Mouse (Mus musculus): ENCODE measurements around the gene Krt10. TPM values are rescaled to one million over a fixed set of nuclear protein-coding genes. Genes with fewer than 3 reads are reported as not detected.

The Krt10 gene
- polyA plus RNA-seq, 1 experiment from 2014 or later = 18.4 TPM

GRCm38 (mm10) chr11:99374803-99375202 is 14.4 kb downstream of the Krt10 start, which contains the start of gene Krt28:
TSS of gene Krt28 (minus strand) at chr11:99374903.
- 80% methylated on average over 13 of the region's 13 CpGs for WGBS
- Histone ChIP-seq H3K9me3 (ENCODE audit: control insufficient read depth, low read length) (no peaks in the 10 kb centered on the region), H3K9ac (ENCODE audit: low read length) (no peak within 1 kb of the TSS)

DNA sequence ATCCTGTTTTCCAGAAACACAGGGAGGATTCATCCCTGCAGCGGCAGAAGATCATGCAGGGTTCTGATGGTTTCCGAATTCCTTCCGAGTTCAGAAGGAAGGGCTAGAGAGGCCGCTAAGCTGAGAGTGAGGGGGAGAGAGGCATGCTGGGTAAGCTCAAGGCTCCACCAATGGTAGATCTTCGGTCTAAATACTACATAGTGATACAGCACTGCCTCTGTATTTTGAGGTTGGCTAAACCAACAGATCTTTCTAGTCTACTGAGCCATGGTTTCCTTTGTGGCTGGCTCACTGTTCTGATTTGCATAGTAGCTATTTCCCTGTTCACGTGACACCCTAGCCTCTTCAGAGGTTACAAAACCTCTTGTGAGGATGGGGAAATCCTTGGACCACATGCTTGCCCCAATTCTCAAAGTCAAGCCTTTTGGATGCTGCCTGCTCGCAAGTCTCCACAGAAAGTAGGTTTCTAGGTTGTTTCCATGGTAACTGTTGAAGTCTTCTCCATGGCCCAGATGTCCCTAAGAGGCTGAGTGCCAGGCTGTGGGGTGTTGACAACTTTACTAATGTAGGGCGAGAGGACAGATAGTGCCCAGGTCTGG is 19.2 kb downstream of the Krt10 start:
- no peaks in the 10 kb centered on the region for H3K36me3 ChIP-seq (ENCODE audit: control insufficient read depth, insufficient read depth, low read length)
- no peak overlapping the region for H3K9ac ChIP-seq (ENCODE audit: low read length)
- ATAC-seq (ENCODE audit: insufficient number of reproducible peaks, insufficient read depth, low FRiP score, low read depth) = no peak
- H3K4me2 ChIP-seq (ENCODE audit: low read length) = no peak overlapping the region
- H3K27ac ChIP-seq (replicated peaks in 1 of 2; ENCODE audit: control insufficient read depth in 1 of 2, insufficient read depth in 1 of 2, low read depth in 2 of 2, low read length in 2 of 2) = no peak overlapping the region
- peaks cover 4% of the 10 kb centered on the region; the same call in 1 of the 2 replicates for H3K27me3 ChIP-seq (ENCODE audit: control insufficient read depth, insufficient read depth, low read length)
- no peaks in the 10 kb centered on the region for H3K9me3 ChIP-seq (ENCODE audit: control insufficient read depth, low read length)
- WGBS = 79% methylated on average over 8 of the region's 8 CpGs
- H3K4me1 ChIP-seq (ENCODE audit: control insufficient read depth in 2 of 2, insufficient read depth in 2 of 2, low read length in 2 of 2) = no peaks in the 10 kb centered on the region
- H3K4me3 ChIP-seq (ENCODE audit: control insufficient read depth in 1 of 2, insufficient read depth in 1 of 2, low read depth in 1 of 2, low read length in 2 of 2) = no peak overlapping the region

More at GRCm38 (mm10) chr11:99374803-99375202, 14.4 kb downstream of the Krt10 start, which contains the start of gene Krt28:
- Histone ChIP-seq H3K4me3 (ENCODE audit: control insufficient read depth in 1 of 2, insufficient read depth in 1 of 2, low read depth in 1 of 2, low read length in 2 of 2) (no peak within 1 kb of the TSS), H3K36me3 (ENCODE audit: control insufficient read depth, insufficient read depth, low read length) (no peaks in the 10 kb centered on the region), H3K27ac (replicated peaks in 1 of 2; ENCODE audit: control insufficient read depth in 1 of 2, insufficient read depth in 1 of 2, low read depth in 2 of 2, low read length in 2 of 2) (no peak within 1 kb of the TSS), H3K4me1 (ENCODE audit: control insufficient read depth in 2 of 2, insufficient read depth in 2 of 2, low read length in 2 of 2) (no peaks in the 10 kb centered on the region), H3K27me3 (ENCODE audit: control insufficient read depth, insufficient read depth, low read length) (peaks cover 4% of the 10 kb centered on the region; the same call in 1 of the 2 replicates), H3K4me2 (ENCODE audit: low read length) (no peak within 1 kb of the TSS)
- no peak for ATAC-seq (ENCODE audit: insufficient number of reproducible peaks, insufficient read depth, low FRiP score, low read depth)

DNA sequence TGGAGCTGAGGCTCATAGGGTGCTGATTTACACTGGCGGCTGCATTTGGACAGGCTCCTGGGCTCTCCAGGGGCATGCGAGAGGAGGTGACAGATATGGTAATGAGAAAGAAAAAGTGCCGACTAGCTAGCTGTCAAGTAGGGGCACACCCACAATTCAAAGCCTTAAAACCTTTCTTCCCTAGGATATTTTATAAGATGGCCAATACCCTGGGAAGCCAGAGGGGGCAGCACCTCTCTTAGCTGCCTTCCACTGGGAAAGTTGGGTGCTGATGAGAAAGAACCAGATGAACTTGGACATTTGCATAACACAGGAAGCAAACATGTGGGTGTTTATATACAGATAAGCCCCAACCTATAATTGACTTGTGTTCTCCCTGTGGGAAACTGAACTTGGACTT is 19.9 kb downstream of the Krt10 start:
- no peak overlapping the region for H3K9ac ChIP-seq (ENCODE audit: low read length)
- H3K27ac ChIP-seq (replicated peaks in 1 of 2; ENCODE audit: control insufficient read depth in 1 of 2, insufficient read depth in 1 of 2, low read depth in 2 of 2, low read length in 2 of 2) = no peak overlapping the region
- H3K4me2 ChIP-seq (ENCODE audit: low read length) = no peak overlapping the region
- no peaks in the 10 kb centered on the region for H3K9me3 ChIP-seq (ENCODE audit: control insufficient read depth, low read length)
- WGBS = 5% methylated on average over 3 of the region's 3 CpGs
- H3K36me3 ChIP-seq (ENCODE audit: control insufficient read depth, insufficient read depth, low read length) = no peaks in the 10 kb centered on the region
- no peak overlapping the region for H3K4me3 ChIP-seq (ENCODE audit: control insufficient read depth in 1 of 2, insufficient read depth in 1 of 2, low read depth in 1 of 2, low read length in 2 of 2)
- peaks cover 4% of the 10 kb centered on the region; the same call in 1 of the 2 replicates for H3K27me3 ChIP-seq (ENCODE audit: control insufficient read depth, insufficient read depth, low read length)
- no peaks in the 10 kb centered on the region for H3K4me1 ChIP-seq (ENCODE audit: control insufficient read depth in 2 of 2, insufficient read depth in 2 of 2, low read length in 2 of 2)
- ATAC-seq (ENCODE audit: insufficient number of reproducible peaks, insufficient read depth, low FRiP score, low read depth) = no peak

GRCm38 (mm10) chr11:99366791-99367190 is 22.4 kb downstream of the Krt10 start:
- no peak overlapping the region for H3K27ac ChIP-seq (replicated peaks in 1 of 2; ENCODE audit: control insufficient read depth in 1 of 2, insufficient read depth in 1 of 2, low read depth in 2 of 2, low read length in 2 of 2)
- WGBS = 43% methylated on average over 10 of the region's 10 CpGs
- H3K27me3 ChIP-seq (ENCODE audit: control insufficient read depth, insufficient read depth, low read length) = peaks cover 4% of the 10 kb centered on the region; the same call in 1 of the 2 replicates
- H3K4me3 ChIP-seq (ENCODE audit: control insufficient read depth in 1 of 2, insufficient read depth in 1 of 2, low read depth in 1 of 2, low read length in 2 of 2) = no peak overlapping the region
- no peak for ATAC-seq (ENCODE audit: insufficient number of reproducible peaks, insufficient read depth, low FRiP score, low read depth)
- H3K9me3 ChIP-seq (ENCODE audit: control insufficient read depth, low read length) = no peaks in the 10 kb centered on the region
- H3K4me2 ChIP-seq (ENCODE audit: low read length) = no peak overlapping the region
- H3K4me1 ChIP-seq (ENCODE audit: control insufficient read depth in 2 of 2, insufficient read depth in 2 of 2, low read length in 2 of 2) = no peaks in the 10 kb centered on the region
- no peaks in the 10 kb centered on the region for H3K36me3 ChIP-seq (ENCODE audit: control insufficient read depth, insufficient read depth, low read length)
- H3K9ac ChIP-seq (ENCODE audit: low read length) = no peak overlapping the region

GRCm38 (mm10) chr11:99364412-99364811 is 24.8 kb downstream of the Krt10 start:
- H3K36me3 ChIP-seq (ENCODE audit: control insufficient read depth, insufficient read depth, low read length) = no peaks in the 10 kb centered on the region
- 21% methylated on average over 9 of the region's 9 CpGs for WGBS
- no peak overlapping the region for H3K27ac ChIP-seq (replicated peaks in 1 of 2; ENCODE audit: control insufficient read depth in 1 of 2, insufficient read depth in 1 of 2, low read depth in 2 of 2, low read length in 2 of 2)
- H3K27me3 ChIP-seq (ENCODE audit: control insufficient read depth, insufficient read depth, low read length) = peaks cover 4% of the 10 kb centered on the region; the same call in 1 of the 2 replicates
- H3K9me3 ChIP-seq (ENCODE audit: control insufficient read depth, low read length) = no peaks in the 10 kb centered on the region
- no peak overlapping the region for H3K4me2 ChIP-seq (ENCODE audit: low read length)
- no peak overlapping the region for H3K4me3 ChIP-seq (ENCODE audit: control insufficient read depth in 1 of 2, insufficient read depth in 1 of 2, low read depth in 1 of 2, low read length in 2 of 2)
- no peak for ATAC-seq (ENCODE audit: insufficient number of reproducible peaks, insufficient read depth, low FRiP score, low read depth)
- H3K4me1 ChIP-seq (ENCODE audit: control insufficient read depth in 2 of 2, insufficient read depth in 2 of 2, low read length in 2 of 2) = no peaks in the 10 kb centered on the region
- H3K9ac ChIP-seq (ENCODE audit: low read length) = no peak overlapping the region

- Histone ChIP-seq H3K4me2 (ENCODE audit: low read length) (no peak overlapping the region), H3K9ac (ENCODE audit: low read length) (no peak overlapping the region), H3K36me3 (ENCODE audit: control insufficient read depth, insufficient read depth, low read length) (no peaks in the 10 kb centered on the region), H3K9me3 (ENCODE audit: control insufficient read depth, low read length) (no peaks in the 10 kb centered on the region), H3K27ac (replicated peaks in 1 of 2; ENCODE audit: control insufficient read depth in 1 of 2, insufficient read depth in 1 of 2, low read depth in 2 of 2, low read length in 2 of 2) (no peak overlapping the region), H3K27me3 (ENCODE audit: control insufficient read depth, insufficient read depth, low read length) (peaks cover 4% of the 10 kb centered on the region; the same call in 1 of the 2 replicates), H3K4me1 (ENCODE audit: control insufficient read depth in 2 of 2, insufficient read depth in 2 of 2, low read length in 2 of 2) (no peaks in the 10 kb centered on the region), H3K4me3 (ENCODE audit: control insufficient read depth in 1 of 2, insufficient read depth in 1 of 2, low read depth in 1 of 2, low read length in 2 of 2) (no peak overlapping the region)
- 83% methylated on average over 8 of the region's 8 CpGs for WGBS
- ATAC-seq (ENCODE audit: insufficient number of reproducible peaks, insufficient read depth, low FRiP score, low read depth) = no peak
Observed at GRCm38 (mm10) chr11:99361423-99361822, 27.7 kb downstream of the Krt10 start.

GRCm38 (mm10) chr11:99351004-99351403 is 38.2 kb downstream of the Krt10 start, which contains the start of gene Krt27:
TSS of gene Krt27 (minus strand) at chr11:99351104.
- no peaks in the 10 kb centered on the region for H3K4me1 ChIP-seq (ENCODE audit: control insufficient read depth in 2 of 2, insufficient read depth in 2 of 2, low read length in 2 of 2)
- no peak for ATAC-seq (ENCODE audit: insufficient number of reproducible peaks, insufficient read depth, low FRiP score, low read depth)
- H3K36me3 ChIP-seq (ENCODE audit: control insufficient read depth, insufficient read depth, low read length) = no peaks in the 10 kb centered on the region
- H3K27ac ChIP-seq (replicated peaks in 1 of 2; ENCODE audit: control insufficient read depth in 1 of 2, insufficient read depth in 1 of 2, low read depth in 2 of 2, low read length in 2 of 2) = no peak within 1 kb of the TSS
- H3K9ac ChIP-seq (ENCODE audit: low read length) = no peak within 1 kb of the TSS
- no peak within 1 kb of the TSS for H3K4me2 ChIP-seq (ENCODE audit: low read length)
- no peak within 1 kb of the TSS for H3K4me3 ChIP-seq (ENCODE audit: control insufficient read depth in 1 of 2, insufficient read depth in 1 of 2, low read depth in 1 of 2, low read length in 2 of 2)
- no peaks in the 10 kb centered on the region for H3K27me3 ChIP-seq (ENCODE audit: control insufficient read depth, insufficient read depth, low read length)
- WGBS = 61% methylated on average over 12 of the region's 12 CpGs
- H3K9me3 ChIP-seq (ENCODE audit: control insufficient read depth, low read length) = no peaks in the 10 kb centered on the region
